Mouse (Mus musculus): ENCODE measurements around the gene Nedd4.
A peak's percentile ranks its signal among the peaks of the same experiment; 100 is the strongest.

The Nedd4 gene

DNA sequence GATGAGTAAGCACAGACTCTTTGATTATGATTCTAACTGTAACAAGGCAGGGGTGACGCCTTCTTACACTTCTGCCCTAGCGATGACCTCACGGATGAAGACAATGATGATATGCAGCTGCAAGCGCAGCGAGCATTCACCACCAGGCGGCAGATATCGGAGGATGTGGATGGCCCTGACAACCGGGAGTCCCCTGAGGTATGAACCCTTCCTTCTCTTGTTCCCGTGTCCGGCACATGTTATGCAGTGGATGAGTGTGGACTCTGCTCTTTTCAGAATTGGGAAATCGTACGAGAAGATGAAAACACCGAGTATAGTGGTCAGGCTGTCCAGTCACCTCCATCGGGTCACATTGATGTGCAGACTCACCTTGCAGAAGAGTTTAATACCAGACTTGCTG lies 59.1 kb downstream of the Nedd4 start:
- no peak for DNase-seq (ENCODE audit: low spot score in 2 of 2)

GRCm38 (mm10) chr9:72722622-72723021 lies 60.5 kb downstream of the Nedd4 start:
- DNase-seq (ENCODE audit: low spot score in 2 of 2) = no peak

DNA sequence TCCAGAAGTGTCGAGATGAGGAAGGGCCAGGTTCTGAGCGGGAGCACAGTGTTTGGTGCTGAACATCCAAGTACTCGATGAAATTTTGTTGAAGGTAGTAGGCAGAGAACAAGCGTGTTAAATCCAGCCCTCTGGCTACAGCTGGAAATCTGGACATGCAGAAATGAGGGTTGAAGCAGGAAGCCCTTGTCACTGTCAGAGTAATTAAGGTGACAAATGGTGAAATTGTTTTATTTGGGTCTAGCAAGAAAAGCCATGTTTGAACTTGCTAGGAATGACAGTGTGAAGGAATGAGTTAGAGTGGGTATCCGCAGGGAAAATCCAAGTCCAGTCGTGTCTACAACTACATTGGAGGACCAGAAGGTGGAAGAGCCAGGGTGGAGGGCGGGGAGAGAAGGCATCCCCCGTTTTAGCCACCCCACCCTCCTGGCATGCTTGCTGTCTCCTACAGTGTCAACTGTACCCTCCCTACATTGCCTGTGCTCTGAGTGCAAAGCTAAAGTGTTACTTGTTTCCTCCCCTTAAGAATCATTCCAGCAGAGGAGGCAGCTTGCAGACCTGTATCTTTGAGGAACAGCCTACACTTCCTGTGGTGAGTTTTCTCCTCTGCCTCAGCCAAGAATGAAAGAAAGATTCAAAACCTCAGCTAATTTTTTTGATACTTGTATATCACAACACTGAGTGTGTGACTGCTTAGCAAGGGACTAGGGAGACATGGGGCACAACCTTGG lies 62.5 kb downstream of the Nedd4 start:
- DNase-seq (ENCODE audit: low spot score in 2 of 2) = no peak

DNA sequence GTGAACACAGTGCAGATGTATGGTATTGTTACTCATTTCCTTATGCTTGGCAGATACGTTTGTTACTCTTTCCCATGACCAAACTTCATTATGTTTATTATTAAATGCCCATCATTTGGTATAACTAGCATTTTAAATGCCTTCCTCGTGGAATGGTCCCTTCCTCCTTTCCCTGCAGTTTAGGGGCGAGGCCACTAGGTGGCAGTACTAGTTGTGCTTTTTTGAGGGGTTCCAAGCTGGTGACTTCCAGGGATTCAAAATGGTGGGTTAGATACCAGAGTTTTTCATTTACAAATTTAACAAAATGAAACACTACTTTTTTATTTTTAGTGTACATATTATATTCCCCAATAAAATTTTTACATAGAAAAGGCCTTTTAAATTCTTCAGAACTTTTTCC lies 71.8 kb downstream of the Nedd4 start:
- DNase-seq (ENCODE audit: low spot score in 2 of 2) = peak; percentile 39 to 80

GRCm38 (mm10) chr9:72735822-72736410 lies 73.8 kb downstream of the Nedd4 start:
- peak; percentile 64 to 87 for DNase-seq (ENCODE audit: low spot score in 2 of 2)

DNA sequence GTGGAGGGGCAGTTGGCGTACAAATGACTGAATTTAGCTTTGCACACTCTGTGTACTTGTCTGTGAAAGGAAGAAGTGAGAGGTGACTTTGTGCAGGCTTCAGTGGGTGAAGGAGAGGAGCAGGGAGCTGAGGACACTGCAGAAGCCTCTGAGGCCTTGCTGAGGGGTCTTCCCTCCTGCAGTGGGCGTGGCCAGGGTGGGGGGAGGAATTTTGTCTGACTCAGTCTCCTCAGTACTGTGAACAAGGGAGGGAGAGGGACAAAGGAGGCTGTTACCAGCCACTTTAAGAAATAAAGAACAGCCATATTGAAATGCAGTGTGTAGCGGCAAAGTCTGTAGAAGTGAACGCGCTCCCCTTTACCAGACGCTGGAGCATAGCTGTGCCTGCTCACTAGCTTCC lies 79.1 kb downstream of the Nedd4 start:
- no peak for DNase-seq (ENCODE audit: low spot score in 2 of 2)

DNA sequence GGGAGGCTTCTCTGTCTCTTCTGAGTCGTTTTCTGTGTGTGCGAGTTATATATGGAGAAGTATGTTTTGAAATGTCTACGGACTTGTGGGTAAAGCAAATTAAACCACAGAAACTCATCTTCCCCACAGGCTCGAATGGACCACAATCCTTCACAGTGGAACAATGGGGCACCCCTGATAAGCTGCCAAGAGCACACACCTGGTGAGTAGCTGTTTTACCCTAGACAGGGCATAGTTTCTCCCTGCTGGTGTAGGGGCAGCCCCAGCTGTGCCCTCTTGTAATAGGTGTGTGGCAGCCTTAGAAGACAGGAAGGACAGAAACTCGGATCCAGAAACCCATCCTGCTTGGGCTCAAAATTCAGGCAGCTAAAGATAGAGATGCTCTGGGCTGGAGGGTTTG lies 84.1 kb downstream of the Nedd4 start:
- DNase-seq (ENCODE audit: low spot score in 2 of 2) = no peak

DNA sequence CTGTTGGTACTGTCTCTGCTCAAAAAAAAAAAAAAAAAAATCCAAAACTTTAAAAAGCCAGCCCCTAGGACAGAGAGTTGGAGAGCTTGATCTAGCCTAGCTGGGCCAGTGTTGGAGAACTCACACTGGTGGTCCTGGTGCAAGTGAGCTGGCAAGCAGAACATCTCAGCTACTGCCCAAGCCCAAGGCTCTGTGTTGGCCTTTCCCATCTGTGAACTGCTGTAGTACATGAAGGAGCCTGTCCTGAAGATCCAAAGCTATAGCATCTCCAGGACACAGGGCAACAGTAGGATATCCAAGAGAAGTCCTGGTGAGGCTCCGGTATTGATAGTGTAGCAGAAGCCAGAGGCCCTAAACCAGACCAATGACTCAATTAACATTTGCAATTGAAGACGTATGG lies 88.1 kb downstream of the Nedd4 start:
- DNase-seq (ENCODE audit: low spot score in 2 of 2) = no peak

- DNase-seq (ENCODE audit: low spot score in 2 of 2) = no peak
These were observed 90.5 kb downstream of the Nedd4 start for GRCm38 (mm10) chr9:72752656-72753055.

DNA sequence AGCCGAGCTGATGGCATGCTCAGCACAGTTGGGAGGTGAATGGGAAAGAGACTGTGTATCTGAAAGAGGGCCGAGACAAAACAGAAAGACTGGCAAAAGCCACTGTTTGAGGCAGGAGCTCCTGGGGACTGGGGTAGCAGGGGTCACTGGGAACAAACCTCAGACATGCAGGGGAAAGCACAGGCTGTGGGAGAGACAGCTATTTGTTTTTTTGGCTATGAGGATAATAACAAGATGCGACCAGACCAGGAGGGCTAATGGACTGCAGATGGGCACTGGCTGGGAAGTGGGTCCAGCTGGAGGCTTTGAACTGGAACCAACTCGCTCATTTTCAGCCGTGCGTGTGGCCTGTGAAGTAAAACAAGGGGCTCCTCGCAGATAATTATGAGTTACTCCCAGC lies 91.6 kb downstream of the Nedd4 start:
- DNase-seq (ENCODE audit: low spot score in 2 of 2) = no peak

GRCm38 (mm10) chr9:72757143-72757542 lies 95.0 kb downstream of the Nedd4 start:
- no peak for DNase-seq (ENCODE audit: low spot score in 2 of 2)

- DNase-seq (ENCODE audit: low spot score in 2 of 2) = no peak
These were observed 96.6 kb downstream of the Nedd4 start for GRCm38 (mm10) chr9:72758705-72759131.

DNA sequence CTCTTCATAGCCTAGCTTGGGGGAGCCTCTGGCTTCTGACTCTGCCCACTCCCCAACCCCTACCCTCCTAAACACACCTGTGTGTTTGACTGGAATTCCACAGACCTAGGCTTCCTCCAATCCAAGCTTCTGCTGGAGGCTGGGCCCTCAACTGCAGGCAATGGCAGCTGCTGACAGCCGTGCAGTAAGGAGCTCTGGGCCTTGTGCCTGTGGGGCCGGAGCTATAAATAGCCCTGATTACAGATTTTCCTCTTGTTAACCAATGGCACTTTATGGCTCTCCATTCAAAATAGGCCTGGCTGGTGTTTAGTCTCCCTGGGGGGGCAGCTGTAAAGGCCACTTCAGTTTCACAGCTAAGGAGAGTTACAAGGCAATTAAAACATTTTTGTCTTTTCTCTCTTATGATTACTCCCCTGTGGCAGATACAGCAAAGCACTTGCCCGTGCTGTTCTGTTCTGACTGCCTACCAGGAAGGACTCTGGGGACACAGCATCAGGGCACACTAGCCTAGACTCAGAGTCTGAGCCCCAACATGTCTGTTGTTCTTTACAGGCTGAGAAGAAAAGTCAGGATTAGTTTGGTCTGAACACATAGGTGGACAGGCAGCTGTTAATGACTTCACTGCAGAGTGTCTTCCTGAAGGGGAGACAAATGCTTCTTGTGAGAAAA lies 101.0 kb downstream of the Nedd4 start:
- no peak for DNase-seq (ENCODE audit: low spot score in 2 of 2)

DNA sequence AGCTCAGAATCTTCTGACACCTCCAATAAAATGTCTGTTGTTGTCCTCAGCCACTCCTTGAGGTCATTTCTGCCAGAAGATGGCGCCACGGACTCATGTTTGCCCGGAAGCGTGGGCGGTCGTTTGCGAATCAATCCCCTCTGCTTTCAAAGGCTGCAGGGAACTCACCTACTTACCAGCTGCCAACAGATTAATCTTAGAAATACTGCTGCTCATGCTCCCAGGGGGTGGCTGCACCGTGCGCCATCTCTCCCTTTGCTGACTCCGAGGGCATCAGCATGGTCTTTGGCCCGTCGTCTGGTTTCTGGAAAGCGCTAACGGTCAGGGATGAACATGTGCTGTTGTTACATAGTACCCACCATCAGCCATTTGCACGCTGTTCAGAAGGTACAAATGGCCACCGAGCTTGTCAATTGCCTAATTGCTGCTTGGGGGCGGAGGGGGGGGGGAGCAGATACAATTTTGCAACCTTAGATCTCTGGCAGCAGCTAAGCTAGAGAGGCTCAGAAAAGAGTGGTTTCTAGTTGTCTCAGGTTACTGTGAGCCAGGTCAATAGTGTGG lies 104.7 kb downstream of the Nedd4 start:
- peak; percentile 80 to 92 for DNase-seq (ENCODE audit: low spot score in 2 of 2)

DNA sequence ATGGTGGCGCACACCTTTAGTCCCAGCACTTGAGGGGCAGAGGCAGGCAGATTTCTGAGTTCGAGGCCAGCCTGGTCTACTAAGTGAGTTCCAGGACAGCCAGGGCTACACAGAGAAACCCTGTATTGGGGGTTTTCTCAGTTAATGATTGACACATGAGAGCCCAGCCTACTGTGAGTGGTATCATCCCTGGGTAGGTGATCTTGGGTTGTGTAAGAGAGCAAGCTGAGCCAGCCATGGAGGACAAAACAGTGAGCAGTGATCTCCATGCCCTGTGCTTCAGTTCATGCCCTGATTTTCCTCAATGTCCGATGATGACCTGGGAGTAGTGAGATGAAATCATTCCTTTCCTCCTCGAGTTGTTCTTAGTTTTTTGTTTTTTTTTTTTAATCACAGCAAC lies 112.9 kb downstream of the Nedd4 start:
- DNase-seq (ENCODE audit: low spot score in 2 of 2) = no peak

DNA sequence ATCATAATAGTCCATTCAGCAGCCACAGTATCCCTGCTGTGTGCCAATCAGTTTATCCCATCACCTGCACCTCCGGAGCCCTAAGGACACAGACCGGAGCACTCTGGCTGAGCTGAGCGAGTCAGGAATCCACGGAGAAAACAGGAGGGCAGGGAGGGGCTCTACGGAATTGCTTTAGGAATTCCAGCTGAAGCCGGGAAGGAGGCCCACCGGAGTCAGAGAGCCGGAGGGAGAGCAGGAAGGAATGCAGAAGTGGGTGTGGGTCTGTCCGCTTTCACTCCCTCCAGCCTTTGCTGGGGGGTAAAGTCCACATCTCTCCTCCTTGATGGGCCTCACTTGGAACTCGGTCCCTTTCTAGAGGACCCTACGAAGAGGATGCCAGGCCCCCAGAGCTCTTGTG lies 116.9 kb downstream of the Nedd4 start:
- no peak for DNase-seq (ENCODE audit: low spot score in 2 of 2)

- no peak for DNase-seq (ENCODE audit: low spot score in 2 of 2)
These were observed 117.6 kb downstream of the Nedd4 start for GRCm38 (mm10) chr9:72779733-72780132.

DNA sequence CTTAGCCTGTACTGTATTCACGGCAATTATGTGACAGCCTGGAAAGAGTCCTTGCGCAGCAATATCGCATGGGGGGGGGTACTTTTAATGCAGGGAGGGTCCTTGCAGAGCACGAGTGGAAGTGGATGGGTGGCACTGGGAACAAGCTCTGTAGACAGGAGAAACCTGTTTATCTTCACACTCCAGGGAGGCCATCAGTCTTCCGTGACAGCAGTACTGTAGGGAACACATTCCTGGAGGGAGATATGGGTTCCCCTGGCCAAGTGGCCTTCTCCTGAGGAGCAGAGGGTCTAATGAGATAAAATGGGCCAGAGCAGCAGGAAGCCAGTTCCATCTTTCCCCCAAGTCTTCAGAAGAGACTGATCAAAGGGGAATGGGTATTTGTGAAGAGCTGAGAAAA lies 118.5 kb downstream of the Nedd4 start:
- DNase-seq (ENCODE audit: low spot score in 2 of 2) = no peak

DNA sequence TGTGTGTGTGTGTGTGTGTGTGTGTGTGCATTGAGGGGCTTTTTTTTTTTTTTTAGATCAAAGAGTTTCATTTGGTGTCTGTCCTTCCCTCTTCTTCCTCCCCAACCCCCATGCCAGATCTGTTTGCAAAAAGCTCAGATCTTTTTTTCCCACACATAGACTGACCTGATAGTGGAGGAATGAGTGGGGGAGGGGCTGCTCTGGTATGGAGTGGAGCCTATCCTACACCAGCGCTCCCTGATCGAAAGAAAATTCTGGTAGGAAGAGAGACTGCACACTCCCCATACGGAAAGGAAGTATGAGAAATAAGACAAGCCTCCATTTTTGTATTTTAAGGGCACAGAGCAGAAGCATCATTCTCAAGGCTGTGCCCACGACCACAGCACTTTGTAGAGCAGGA lies 119.3 kb downstream of the Nedd4 start:
- DNase-seq (ENCODE audit: low spot score in 2 of 2) = no peak

GRCm38 (mm10) chr9:72782121-72782520 lies 120.0 kb downstream of the Nedd4 start:
- no peak for DNase-seq (ENCODE audit: low spot score in 2 of 2)

- no peak for DNase-seq (ENCODE audit: low spot score in 2 of 2)
These were observed 125.6 kb downstream of the Nedd4 start for GRCm38 (mm10) chr9:72787732-72788131.

GRCm38 (mm10) chr9:72790530-72791212 lies 128.5 kb downstream of the Nedd4 start:
- no peak for DNase-seq (ENCODE audit: low spot score in 2 of 2)

Measured in spleen, postnatal 4 days (tissue).